Mouse (Mus musculus) kidney, adult 2 months (tissue): Measurements from ENCODE around the gene Chd6.

ENCODE experiments used
- CTCF ChIP-seq: fragments of 200-500 bp; conservative IDR thresholded peaks from 2 replicates; pipeline ENCODE4 v1.5.1; 2011; ENCODE audit warnings: low read depth, mild to moderate bottlenecking, control low read depth, low read length, moderate library complexity, mixed read lengths; ENCODE audit not compliant: insufficient read depth, insufficient read length
- POLR2A ChIP-seq: fragments of 200-500 bp; IDR thresholded peaks from one replicate; pipeline ENCODE4 v1.6.1; 2011; ENCODE audit warnings: low read depth, low read length, control low read depth

DNA sequence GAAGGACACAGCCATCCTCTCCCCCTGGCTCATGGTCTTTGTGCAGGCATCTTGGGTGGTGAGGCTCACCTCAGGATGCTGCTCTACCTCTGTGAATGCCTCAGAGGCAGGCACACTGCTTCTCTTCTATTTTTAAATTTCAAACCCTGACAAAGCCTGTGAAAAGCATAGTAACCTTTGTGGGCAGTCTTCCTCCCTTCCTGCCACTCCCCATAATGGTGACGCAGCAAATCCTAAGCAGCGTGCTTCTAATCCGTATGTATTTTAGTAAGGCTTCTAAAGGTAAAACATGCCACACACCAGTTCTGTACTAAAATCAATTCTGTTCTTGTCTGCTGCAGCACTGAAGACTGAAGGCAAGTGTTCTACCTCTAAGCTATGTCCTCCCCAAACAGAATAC, 116.4 kb downstream of the Chd6 start:
- TF ChIP-seq CTCF = no peak
- no peak for TF ChIP-seq POLR2A
